Mouse (Mus musculus) bone marrow, adult 2 months (tissue): ENCODE measurements around the gene Taar4. TPM values are rescaled to one million over a fixed set of nuclear protein-coding genes. Genes with fewer than 3 reads are reported as not detected.

ENCODE experiments used
- H3K27ac ChIP-seq: fragments of 200-500 bp; 2 replicates; pipeline ENCODE4 v1.5.1; 2012; ENCODE audit warnings: low read depth, mild to moderate bottlenecking, control low read depth, inconsistent platforms, low read length; ENCODE audit not compliant: control insufficient read depth, poor library complexity, insufficient read depth
- H3K4me1 ChIP-seq: fragments of 200-500 bp; 2 replicates; pipeline ENCODE4 v1.6.1; 2011; ENCODE audit warnings: low read length; ENCODE audit not compliant: control insufficient read depth, insufficient read depth
- H3K4me3 ChIP-seq: fragments of 200-500 bp; replicated peaks from 2 replicates; pipeline ENCODE3; 2011; ENCODE audit warnings: mild to moderate bottlenecking, low read depth, low read length, control low read depth; ENCODE audit not compliant: control insufficient read depth
- CTCF ChIP-seq: fragments of 200-500 bp; IDR thresholded peaks from 2 replicates; pipeline ENCODE4 v1.5.1; 2011; ENCODE audit warnings: low read length, control low read depth; ENCODE audit not compliant: control insufficient read depth, insufficient read depth
- POLR2A ChIP-seq: fragments of 200-500 bp; IDR thresholded peaks from 2 replicates; pipeline ENCODE4 v1.6.1; 2011; ENCODE audit warnings: low read depth, mild to moderate bottlenecking, control low read depth, low read length, borderline replicate concordance; ENCODE audit not compliant: control insufficient read depth
- WGBS: fragments of 180-500 bp; shearing (Covaris S2); methylation state at CpG from one replicate; pipeline ENCODE4 v1.1.7; 2018; 5-methylcytosine and 5-hydroxymethylcytosine counted together
- polyA plus RNA-seq: library from polyadenylated mRNA; stranded (reverse); fragments of >200 nt; gene quantifications from 2 replicates; pipeline ENCODE4 v1.2.4, GENCODE M21; 2011; ENCODE audit warnings: low replicate concordance; ENCODE audit not compliant: missing spikeins, insufficient read depth, insufficient read length

Gene Taar4
- polyA plus RNA-seq, 1 experiment, result not detected

DNA sequence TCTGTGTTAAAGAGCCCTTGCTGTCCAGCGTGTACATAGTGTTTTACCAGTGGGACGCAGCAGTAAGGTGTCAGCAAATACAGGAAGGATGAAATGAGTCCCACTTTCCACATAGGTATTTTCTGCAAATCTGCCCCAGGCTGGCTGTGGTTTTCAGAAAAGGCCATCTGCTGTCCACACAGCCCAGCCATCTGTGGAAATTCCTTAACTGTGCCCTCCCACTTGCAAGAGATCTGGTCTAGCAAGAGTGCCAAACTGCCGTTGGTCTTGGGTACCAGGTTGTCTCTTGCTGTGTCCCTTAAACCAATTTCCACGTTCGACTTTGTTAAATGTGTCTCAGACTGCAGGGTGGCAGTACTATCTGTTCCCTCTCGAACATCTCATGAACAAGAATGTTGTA lies 8.6 kb upstream of the Taar4 start:
- Histone ChIP-seq H3K4me3 (no peak overlapping the region), H3K27ac (no peak overlapping the region), H3K4me1 (no peaks in the 10 kb centered on the region)
- TF ChIP-seq POLR2A, result no peak
- TF ChIP-seq CTCF, result no peak
- WGBS, result 75% methylated on average over 6 of the region's 6 CpGs

- Histone ChIP-seq H3K4me3 (no peak overlapping the region), H3K27ac (no peak overlapping the region), H3K4me1 (no peaks in the 10 kb centered on the region)
- TF ChIP-seq POLR2A (no peak), CTCF (no peak)
- WGBS, result 73% methylated on average over 3 of the region's 3 CpGs
These were observed 1.2 kb upstream of the Taar4 start for GRCm38 (mm10) chr10:23959071-23959470.

DNA sequence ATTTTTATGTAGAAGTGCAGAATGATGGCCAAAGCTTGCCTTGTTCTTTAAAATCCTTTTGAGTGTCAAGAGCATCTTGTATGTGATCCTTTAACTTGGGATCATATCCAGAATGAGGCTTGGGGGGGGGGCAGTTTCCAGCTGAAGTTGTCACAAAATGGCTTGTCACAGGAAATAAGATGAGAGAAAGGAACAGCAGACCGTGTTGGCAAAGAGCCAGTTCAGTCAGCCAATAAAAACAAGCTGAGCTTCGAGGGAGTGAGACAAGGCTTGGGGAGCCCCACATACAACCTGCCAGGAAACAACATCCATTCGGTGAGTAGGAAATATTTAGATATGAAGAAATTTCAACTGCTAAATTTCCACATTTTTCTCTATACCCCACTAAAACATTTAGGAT lies 3.1 kb downstream of the Taar4 start:
- no peak overlapping the region for H3K4me3 ChIP-seq
- no peak overlapping the region for H3K27ac ChIP-seq
- 68% methylated on average over 3 of the region's 3 CpGs for WGBS
- no peaks in the 10 kb centered on the region for H3K4me1 ChIP-seq
- no peak for TF ChIP-seq POLR2A
- no peak for TF ChIP-seq CTCF

DNA sequence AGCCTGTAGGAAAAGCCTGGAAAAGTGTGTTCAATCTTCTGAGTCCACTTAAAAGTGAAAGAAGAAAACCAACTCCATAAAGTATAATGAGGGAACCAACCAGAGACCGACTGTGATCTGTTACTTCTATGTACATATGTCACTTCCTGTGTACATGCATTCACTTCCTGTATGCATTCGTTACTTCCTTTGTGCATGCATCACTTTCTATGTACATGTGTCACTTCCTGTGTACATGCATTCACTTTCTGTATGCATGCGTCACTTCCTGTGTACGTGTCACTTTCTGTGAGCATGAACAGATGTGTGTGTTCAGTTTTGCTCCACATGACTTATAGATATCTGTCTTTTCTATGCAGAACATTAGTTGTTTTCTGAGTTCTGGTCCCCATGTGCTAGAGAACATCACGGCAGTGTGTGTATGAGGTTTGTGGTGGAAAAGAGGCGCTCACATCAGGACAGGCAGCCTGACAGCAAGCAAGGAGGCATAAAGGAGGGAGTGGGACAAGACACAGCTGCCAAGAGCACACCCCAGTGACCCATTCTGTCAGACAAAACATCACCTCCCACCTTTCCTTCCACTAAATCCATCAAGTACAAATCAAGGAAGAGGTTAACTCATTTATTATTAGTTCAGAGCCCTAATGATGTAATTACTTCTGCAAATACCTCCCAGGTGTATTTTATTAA lies 4.8 kb downstream of the Taar4 start:
- no peak for TF ChIP-seq POLR2A
- no peak for TF ChIP-seq CTCF
- H3K4me3 ChIP-seq, result no peak overlapping the region
- 81% methylated on average over 6 of the region's 6 CpGs for WGBS
- H3K4me1 ChIP-seq, result no peaks in the 10 kb centered on the region
- no peak overlapping the region for H3K27ac ChIP-seq

DNA sequence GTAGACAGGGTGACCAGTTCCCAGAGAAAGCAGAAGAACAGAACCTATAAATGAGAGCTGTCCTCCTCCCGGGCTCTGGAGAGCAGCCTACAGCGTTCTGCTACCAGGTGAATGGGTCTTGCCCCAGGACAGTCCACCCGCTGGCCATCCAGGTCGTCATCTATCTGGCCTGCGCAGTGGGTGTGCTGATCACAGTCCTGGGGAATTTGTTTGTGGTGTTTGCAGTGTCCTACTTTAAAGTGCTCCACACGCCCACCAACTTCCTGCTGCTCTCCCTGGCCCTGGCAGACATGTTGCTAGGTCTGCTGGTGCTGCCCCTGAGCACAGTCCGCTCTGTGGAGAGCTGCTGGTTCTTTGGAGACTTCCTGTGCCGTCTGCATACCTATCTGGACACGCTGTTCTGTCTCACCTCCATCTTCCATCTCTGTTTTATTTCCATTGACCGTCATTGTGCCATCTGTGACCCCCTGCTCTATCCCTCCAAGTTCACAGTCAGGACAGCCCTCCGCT lies 10.4 kb downstream of the Taar4 start, which contains the start of gene Taar5:
TSS of gene Taar5 (plus strand) at position 51 of the 510 bp plus-strand sequence.
- TF ChIP-seq CTCF (no peak), POLR2A (no peak)
- no peak within 1 kb of the TSS for H3K4me3 ChIP-seq
- WGBS, result 79% methylated on average over 11 of the region's 11 CpGs
- no peak within 1 kb of the TSS for H3K27ac ChIP-seq
- H3K4me1 ChIP-seq, result no peaks in the 10 kb centered on the region

DNA sequence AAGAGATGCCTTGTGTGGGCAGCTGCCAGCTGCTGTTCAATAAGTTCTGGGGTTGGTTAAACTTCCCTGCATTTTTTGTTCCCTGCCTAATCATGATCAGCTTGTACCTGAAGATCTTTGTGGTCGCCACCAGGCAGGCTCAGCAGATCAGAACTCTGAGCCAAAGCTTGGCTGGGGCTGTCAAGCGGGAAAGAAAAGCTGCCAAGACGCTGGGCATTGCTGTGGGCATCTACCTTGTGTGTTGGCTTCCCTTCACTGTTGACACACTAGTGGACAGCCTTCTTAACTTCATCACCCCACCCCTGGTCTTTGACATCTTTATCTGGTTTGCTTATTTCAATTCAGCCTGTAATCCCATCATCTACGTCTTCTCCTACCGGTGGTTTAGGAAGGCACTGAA lies 11.0 kb downstream of the Taar4 start:
- 78% methylated on average over 5 of the region's 5 CpGs for WGBS
- no peaks in the 10 kb centered on the region for H3K4me1 ChIP-seq

DNA sequence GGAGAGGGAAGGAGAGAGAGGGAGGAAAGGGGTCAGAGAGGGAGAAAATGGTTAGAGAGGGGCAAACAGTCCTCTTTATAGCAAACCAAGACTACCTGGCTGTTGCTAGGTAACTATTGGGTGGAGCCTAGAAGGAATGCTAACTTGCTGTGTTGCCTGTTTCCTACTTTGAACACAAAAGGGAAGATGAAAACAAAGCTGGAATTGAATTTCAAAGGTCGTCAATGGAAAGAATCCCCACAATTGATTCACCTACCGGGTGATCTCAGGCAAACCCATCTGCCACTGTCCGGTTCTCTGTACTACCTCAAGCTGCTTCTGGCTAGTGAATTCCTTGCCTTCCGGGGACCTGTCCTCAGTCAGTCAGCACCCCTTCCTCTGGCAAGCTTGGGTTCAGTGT lies 17.7 kb downstream of the Taar4 start:
- H3K4me3 ChIP-seq, result no peak overlapping the region
- WGBS, result 80% methylated on average over 4 of the region's 4 CpGs
- no peak for TF ChIP-seq CTCF
- H3K4me1 ChIP-seq, result no peaks in the 10 kb centered on the region
- H3K27ac ChIP-seq, result no peak overlapping the region

More for the DNA sequence above, 11.0 kb downstream of the Taar4 start:
- TF ChIP-seq CTCF (no peak), POLR2A (no peak)
- no peak overlapping the region for H3K27ac ChIP-seq
- no peak overlapping the region for H3K4me3 ChIP-seq

GRCm38 (mm10) chr10:23978901-23979705 lies 18.8 kb downstream of the Taar4 start:
- 42% methylated on average over 16 of the region's 16 CpGs for WGBS
- Histone ChIP-seq H3K4me1 (no peaks in the 10 kb centered on the region), H3K4me3 (no peak overlapping the region), H3K27ac (no peak overlapping the region)
- TF ChIP-seq CTCF, result peak; percentile 67
- TF ChIP-seq POLR2A, result no peak

GRCm38 (mm10) chr10:23985546-23985945 lies 25.3 kb downstream of the Taar4 start, which contains the start of gene Taar6:
Gene Taar6, minus strand, starts transcription at chr10:23985646.
- Histone ChIP-seq H3K27ac (no peak within 1 kb of the TSS), H3K4me3 (no peak within 1 kb of the TSS), H3K4me1 (no peaks in the 10 kb centered on the region)
- WGBS, result 82% methylated on average over 8 of the region's 8 CpGs
- TF ChIP-seq CTCF (no peak), POLR2A (no peak)
